Mouse (Mus musculus) right cerebral cortex, postnatal 36 days (tissue): ENCODE measurements at regions not wholly inside any gene's neighbourhood (a gene's known extent, or its start where the extent isn't known, plus 50 kb on each side); places are given as distances from the start of the nearest gene placed in this dataset.

Experiments used
- DNase-seq, 2 experiments: peaks; one replicate each; pipeline ENCODE4 v3.0.0; 2022; ENCODE audit warnings: low spot score in 2 of 2, mixed read lengths in 1 of 2

DNA sequence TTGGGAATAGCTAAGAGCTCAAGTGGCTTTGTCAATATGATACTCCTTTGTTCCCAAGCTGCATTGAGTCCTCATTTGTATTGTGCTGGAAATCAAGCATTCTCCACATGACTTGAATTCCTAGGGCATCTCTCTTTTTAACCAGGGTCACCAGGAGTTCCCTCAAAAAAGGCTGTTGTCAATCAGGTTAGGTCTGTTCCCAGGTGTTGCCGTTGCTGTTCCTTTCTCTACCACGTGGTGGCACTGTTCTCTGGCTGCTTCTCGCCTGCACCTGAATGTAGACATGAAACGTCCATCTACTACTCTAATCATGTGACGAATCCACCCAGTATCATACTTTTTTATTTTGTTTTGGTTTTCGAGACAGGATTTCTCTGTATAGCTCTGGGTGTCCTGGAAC lies 118.3 kb downstream of the S1pr1 start:
- DNase-seq, result peak in 1 of 2 experiments; percentile 13

DNA sequence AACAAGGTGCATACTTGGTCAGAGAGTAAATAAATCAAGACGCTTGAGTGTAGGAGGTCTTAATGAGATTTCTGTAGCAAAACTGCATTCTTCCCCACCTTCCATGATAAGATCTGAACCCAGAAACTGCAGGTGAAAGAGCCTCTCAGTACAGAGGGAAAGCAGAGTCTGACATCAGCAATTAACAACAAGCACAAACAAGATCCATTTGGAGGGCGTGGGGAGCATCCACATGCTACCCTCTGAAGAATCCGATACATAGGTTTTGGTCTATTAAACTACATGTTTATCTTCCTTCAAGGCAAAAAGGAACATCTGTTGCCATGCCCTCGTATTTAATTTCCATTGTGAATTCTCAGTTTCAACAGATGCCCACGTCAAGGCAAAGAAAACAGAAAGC lies 124.2 kb downstream of the S1pr1 start:
- no peak for DNase-seq

DNA sequence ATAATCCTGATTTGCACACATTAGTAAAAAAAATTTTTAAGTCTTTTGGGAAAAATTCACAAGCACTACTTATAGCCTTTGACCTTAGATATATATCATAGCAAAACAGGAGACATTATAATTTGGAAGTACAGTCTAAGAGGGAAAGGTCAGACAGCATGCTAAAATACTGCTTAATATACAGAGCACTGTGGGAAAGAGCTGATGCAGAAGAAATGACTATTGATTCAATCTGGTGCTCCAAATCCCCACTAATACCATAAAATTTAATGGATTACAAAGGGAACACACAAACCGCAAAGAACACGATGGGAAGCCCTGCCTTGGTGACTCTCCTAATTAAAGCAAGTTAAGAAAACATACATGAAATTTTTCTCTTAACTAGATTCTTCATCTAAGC lies 126.3 kb downstream of the S1pr1 start:
- no peak for DNase-seq

GRCm38 (mm10) chr3:115580131-115580932 lies 134.5 kb downstream of the S1pr1 start:
- peak in 1 of 2 experiments; percentile 7 for DNase-seq

DNA sequence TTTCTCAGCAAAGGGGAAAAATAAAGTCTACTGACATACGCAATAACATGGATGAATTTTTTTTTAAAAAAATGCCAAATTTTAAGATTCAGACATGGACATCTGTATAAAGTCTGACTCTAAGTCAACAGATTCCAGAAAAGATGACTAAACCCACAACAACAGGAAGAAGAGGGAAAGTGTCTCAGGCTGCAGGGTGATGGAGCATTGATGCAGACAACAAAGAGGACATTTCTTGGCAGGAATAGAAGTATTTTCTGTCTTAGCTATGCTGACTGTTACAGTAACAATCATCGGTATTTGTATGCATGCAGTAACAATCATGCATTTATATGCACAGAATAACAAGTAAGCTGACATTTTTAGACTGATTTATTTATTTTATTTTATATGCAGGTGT lies 139.5 kb downstream of the S1pr1 start:
- no peak for DNase-seq

DNA sequence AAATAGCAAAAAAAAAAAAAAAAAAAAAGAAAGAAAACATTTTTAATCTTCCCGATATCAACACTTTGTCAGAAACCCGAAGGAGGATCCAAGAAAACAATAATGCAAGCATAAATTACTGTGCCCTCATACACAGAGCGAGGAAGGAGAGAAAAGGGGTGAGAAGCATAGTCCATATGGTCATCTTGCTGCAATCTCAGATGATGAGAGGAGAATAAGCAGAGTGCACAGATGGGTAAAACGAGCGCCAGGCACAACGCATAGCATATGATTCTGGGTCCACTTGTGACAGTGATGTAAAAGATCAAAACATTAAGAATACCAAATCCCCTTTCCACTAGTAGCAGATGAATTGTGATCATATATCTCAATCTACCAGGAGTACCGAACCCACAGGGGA lies 152.1 kb downstream of the S1pr1 start:
- DNase-seq, result no peak

- no peak for DNase-seq
Observed at GRCm38 (mm10) chr3:115554809-115555708, 159.8 kb downstream of the S1pr1 start.

- no peak for DNase-seq
Observed at GRCm38 (mm10) chr3:115553848-115554515, 160.9 kb downstream of the S1pr1 start.

- peak in 1 of 2 experiments; percentile 7 for DNase-seq
Observed at GRCm38 (mm10) chr3:115541789-115542188, 173.1 kb downstream of the S1pr1 start.

DNA sequence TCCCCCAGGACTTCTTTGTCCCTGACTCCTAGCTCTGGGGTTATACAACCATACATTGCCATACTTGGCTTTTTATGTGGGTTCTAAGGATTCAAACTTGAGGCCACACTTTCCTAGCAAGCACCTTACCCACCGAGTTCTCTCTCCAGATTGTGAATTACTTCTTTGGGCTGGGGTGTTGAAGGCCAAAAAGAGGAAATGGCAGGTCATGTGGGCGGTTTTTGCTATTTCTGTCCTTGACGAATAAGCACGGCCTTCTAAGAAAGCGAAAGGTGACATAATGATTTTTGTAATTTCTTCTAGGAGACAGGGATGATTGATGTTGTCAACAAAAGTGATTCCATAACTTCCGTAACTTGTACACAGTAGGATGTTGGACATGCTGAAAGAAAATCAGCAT lies 176.5 kb downstream of the S1pr1 start:
- DNase-seq, result no peak

DNA sequence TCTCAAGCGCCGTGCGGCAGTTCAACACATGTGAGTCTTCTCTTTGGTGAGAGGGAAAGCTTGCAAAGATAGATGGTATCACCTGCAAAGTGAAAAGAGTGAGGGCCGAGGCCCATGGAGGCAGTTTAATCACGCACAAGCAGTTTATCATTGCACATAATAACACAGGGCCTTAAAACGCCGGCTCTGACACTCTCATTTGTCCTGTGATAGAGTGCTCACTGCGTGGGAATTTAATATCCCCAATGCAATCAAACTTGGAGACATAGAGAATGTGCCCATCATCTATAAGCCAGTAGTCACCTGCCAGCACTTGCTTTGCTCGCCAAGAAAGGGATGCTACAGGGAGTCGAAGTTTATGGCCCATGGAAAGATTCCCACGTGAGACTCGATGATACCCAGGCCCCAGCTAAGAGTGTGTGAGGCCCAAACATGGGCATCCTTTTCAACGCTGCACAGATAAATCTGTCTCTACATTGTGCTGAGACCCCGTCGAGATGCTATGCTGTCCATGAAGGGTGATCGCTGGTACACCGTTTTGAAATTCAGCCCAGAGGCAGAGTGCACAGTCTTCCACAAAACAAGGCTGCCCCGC lies 182.6 kb downstream of the S1pr1 start:
- DNase-seq, result no peak

GRCm38 (mm10) chr3:115530441-115530840 lies 184.4 kb downstream of the S1pr1 start:
- no peak for DNase-seq

- no peak for DNase-seq
Observed at GRCm38 (mm10) chr3:115529918-115530317, 185.0 kb downstream of the S1pr1 start.

- DNase-seq, result no peak
Observed at GRCm38 (mm10) chr3:115523515-115523914, 191.4 kb downstream of the S1pr1 start.

GRCm38 (mm10) chr3:115515645-115516044 lies 199.2 kb downstream of the S1pr1 start:
- no peak for DNase-seq

GRCm38 (mm10) chr3:115509658-115510057 lies 205.2 kb downstream of the S1pr1 start:
- no peak for DNase-seq

GRCm38 (mm10) chr3:115497420-115497819 lies 217.5 kb downstream of the S1pr1 start:
- DNase-seq, result no peak

DNA sequence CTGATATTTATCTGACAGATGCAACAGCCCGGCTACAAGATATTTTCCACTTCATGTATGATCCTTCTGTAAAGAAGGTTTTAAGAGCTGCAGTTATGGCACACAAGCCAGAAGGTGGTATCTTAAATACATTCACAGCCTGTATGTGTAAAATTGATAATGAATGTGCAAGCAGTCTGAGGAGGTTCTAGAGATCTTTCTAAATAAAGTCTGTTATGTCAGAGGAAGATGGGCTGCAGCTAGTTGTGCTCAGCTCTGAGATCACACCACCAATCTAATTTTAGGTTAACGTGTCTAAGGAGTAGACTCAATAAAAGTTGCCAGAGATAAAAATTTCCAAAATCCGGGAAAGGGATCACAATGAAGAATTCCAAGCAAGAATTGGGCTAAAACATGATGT lies 218.8 kb downstream of the S1pr1 start:
- peak in 1 of 2 experiments; percentile 4 for DNase-seq

DNA sequence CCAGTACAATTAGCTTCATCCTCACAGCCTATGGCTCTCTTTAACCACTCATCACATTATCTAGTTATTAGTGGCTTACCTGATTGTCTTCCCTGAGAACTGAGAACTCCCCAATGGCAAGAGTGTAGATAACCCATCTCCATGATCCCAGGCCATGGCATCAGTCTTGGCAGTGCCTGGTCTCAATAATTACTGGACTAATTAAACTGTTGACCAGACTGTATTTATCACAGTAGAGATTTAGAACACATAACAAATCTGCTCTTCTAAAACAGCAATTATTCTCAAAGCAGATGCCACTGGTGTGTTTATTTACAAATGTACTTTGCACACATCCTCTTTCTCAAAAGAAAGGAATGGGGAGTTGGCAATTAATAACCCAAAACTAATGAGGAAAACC lies 219.2 kb downstream of the S1pr1 start:
- no peak for DNase-seq

DNA sequence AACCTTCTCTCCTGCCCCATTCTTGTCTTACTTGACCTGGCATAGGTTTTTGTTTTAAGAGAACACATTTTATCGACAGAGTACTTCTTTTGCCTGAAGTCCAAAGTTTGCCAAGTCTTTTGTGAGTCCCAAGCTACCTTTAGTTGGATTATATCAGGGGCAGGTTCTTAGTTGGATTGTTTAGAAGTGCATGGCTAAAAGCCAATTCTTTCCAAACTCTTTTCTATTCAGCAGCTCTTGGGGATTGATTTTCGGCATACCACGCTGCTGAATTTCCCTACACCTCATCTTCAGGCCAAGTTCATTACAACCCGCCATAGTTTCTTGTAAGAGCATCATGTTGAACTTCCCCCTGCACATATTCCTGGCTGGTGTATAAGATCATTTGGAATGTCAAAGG lies 245.9 kb downstream of the S1pr1 start:
- no peak for DNase-seq

DNA sequence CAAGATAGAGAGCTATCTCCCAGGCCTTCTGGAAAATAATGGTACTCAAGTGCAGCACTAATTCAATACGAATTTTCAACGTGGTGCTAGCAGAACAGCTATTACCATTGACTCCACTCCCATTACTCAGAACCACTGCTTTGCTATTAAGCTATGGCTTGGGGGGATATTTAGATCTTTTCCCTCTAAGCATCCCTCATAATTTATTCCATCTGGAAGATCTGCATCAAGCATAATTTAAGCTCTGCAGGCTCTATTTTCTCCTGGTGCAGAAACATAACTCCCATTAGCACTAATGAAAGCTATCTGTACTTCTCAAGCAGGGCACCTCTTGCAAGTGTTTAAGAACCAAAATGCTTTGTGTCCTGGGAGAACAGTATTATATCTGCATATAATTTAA lies 247.0 kb downstream of the S1pr1 start:
- no peak for DNase-seq

DNA sequence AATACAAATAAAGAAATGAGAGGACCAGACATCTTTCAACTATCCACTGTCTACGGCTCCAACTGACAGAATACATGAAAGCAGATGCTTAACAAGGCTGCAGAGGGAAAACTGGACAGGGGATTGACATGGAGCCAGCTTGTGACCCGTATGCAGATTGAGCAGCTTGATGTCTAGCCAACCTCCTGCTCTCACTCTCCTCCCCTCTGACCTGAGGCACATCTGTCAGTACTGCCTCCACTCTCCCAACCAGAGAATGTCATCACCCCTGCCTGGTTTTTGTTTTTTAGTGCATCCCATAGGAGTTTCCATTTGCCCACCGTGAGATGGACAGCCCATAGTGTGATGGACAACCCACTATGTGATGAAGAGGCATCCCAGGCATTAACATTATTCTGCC lies 252.2 kb downstream of the S1pr1 start:
- no peak for DNase-seq
